Mouse (Mus musculus) CD4-positive naive resting alpha-beta T cell, adult 76 days (primary cell): Measurements from ENCODE around the gene Try4. TPM values are rescaled to one million over a fixed set of nuclear protein-coding genes. Genes with fewer than 3 reads are reported as not detected.

ENCODE experiments used
- total RNA-seq: library from RNA; stranded (reverse); gene quantifications from one replicate; pipeline ENCODE4 v1.2.4, GENCODE M21; 2023

The Try4 gene
- total RNA-seq: 1.5 TPM

DNA sequence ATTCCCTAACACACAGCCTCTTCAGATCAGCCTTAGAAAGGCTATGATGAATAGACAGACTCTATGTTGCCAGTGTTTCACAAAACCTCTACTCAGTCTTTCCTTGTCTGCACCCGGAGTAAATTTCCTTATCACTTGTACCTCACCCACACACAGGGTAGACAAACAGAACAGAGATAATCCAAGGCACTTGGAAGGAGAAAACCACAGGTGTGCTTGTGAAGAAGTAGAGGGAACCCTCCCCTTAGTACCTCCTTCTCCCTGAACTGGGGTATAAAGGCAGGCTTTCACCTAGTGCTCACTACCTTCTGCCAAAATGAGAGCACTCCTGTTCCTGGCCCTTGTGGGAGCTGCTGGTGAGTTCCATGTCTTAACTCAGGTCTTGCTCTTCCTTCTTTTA lies at the start of gene Try4:
Try4 (plus strand) TSS at position 301 of the 400 bp plus-strand sequence.

DNA sequence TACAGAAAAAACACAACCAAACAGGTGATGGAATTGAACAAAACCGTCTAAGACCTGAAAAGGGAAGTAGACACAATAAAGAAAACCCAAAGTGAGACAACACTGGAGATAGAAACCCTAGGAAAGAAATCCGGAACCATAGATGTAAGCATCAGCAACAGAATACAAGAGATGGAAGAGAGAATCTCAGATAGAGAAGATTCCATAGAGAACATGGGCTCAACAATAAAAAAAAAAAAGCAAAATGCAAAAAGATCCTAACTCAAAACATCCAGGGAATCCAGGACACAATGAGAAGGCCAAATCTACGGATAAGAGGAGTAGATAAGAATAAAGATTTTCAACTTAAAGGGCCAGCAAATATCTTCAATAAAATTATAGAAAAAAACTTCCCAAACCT lies 14.7 kb downstream of the Try4 start, which contains the start of gene Try5:
Try5 (minus strand) TSS at position 101 of the 400 bp plus-strand sequence.

DNA sequence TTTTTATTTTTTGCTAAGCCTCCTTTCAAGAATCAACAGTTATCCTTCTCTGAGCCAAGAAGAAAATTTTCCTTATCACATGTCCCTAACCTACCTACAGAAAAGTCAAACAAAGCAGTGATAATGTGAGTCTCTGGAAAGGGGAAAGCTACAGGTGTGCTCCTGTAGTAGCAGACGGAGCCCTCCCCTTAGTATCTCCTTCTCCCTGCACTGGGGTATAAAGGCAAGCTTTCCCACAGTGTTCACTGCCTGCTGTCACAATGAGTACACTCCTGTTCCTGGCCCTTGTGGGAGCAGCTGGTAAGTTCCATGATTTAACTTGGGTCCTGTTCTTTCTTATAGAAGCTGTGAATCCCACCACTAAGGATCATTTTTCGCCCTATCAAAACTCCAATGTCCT lies 51.9 kb downstream of the Try4 start, which contains the start of gene Try10:
Try10 (plus strand) TSS at position 174 of the 400 bp plus-strand sequence.

Other genes with a start within 250 kb of the Try4 start
- 1.8 TPM for gene Try5, start 14.6 kb downstream of the Try4 start, total RNA-seq
- gene Try10, start 51.8 kb downstream of the Try4 start, total RNA-seq: not detected
- gene Prss3, start 75.4 kb downstream of the Try4 start, total RNA-seq: not detected
- not detected for gene Gm5771, start 90.1 kb downstream of the Try4 start, total RNA-seq
- not detected for gene Gm10334, start 143.9 kb downstream of the Try4 start, total RNA-seq
- gene Prss1, start 156.7 kb downstream of the Try4 start, total RNA-seq: not detected
- not detected for gene Prss2, start 219.5 kb downstream of the Try4 start, total RNA-seq